Mouse (Mus musculus): ENCODE data around the gene Cfc1.
A peak's percentile ranks its signal among the peaks of the same experiment; 100 is the strongest.

Gene Cfc1

DNA sequence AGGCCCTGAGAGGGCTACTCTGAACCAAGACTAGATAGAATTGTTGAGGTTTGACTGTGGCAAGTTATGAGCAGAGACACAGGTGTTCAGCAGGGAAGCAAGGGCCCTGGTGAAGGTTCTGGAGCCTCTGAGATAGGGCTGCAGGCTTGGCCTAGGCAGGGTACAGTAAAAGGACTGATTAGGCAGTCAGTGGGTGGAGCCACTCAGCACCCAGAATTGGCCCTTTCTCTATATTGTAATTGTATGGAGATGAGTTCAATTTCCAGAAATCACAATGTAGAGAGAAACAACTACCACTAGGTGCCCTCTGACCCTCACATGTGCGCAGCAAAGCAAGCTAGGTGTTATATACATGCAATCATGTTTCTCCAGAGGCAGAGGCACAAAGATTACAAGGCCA is 18.2 kb downstream of the Cfc1 start:
- DNase-seq (ENCODE audit: low spot score in 2 of 2): no peak

DNA sequence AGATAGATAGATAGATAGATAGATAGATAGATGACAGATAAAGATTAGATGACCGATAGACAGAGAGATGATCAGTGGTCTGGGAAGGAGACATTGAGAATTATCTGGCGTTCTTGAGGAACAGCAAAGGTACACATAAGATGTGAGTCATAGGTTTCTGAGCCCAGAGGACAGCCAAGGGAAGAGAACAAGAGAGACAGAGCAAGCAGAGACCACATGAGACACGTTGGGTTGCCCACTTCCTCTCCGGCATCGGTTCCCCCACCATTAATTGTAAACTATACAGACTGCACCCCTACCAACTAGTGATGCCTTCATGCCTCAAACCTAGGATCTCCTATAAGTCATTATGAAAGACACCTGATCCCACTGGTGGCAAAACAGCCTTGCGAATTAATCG is 18.8 kb downstream of the Cfc1 start:
- no peak for DNase-seq (ENCODE audit: low spot score in 2 of 2)

DNA sequence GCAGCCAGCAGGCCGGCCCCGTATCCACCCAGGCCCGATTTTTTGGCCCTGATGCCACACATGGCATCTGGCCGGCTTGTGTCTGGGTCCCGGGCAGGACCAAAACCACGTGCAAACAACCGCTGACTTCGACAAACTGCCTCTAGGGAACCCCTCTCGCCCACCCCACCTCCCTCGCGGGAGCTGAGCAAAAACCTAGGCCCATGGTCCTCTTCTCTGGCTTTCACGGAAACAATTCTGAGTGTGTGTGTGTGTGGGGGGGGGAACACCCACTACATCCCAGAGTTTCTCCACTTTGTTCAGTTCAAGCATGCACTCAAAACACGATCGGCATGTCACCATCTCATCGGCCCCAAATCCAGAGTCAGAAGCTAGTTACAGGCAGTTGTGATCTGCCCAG is 25.4 kb downstream of the Cfc1 start, which contains the start of gene Prss40:
Prss40 (minus strand) TSS at position 101 of the 400 bp plus-strand sequence.
- DNase-seq (ENCODE audit: low spot score in 2 of 2): no peak

DNA sequence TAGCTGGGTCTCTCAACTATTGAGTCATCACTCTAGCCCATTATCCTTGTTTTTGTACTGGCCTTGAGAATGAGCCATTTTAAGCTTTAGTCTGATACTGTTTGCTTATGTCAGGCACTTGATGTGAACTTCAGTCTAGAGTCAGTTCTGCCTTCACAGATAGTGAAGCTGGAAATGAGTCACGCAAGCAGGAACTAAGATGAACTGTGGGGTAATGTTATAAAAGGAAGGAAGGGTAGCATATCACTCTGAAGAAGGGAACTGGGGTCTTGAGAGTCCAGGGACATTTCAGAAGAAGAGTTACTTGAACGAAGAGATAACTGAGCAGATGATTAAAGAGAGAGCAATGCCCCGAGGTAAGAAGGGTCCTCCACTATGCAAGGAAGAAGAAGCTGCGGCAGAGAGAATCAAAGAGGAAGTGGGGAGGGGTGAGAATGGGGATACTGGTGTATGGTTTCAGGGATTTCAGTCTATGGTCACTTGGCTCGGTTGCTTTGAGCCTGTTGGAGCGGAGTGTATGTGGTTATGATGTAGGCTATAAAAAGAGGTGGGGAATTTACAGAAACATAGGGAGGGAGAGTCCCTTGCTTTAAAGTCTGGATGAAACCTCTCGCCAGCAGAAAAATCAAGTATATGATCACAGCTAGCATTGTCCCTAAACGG is 29.1 kb downstream of the Cfc1 start:
- DNase-seq (ENCODE audit: low spot score in 2 of 2): no peak

DNA sequence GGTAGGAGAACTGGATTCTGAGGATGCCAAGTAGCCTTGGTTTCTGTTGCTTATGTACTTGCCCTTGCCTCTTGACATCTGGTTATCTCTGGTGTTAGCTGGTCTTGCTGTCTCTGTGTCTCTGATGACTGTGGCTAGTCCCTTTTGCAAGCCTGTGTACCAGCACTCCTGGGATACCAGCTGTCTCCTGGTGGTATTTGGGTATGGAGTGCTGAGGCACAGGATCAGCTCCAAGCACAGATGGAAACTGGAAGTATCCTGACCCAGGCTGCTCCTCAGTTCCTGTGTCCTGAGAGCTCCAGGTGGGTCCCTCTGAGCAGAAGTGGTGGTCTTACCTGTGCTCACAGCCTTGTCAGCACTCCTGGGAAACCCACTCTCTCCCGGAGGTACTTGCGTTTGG is 32.7 kb downstream of the Cfc1 start:
- DNase-seq (ENCODE audit: low spot score in 2 of 2): no peak

DNA sequence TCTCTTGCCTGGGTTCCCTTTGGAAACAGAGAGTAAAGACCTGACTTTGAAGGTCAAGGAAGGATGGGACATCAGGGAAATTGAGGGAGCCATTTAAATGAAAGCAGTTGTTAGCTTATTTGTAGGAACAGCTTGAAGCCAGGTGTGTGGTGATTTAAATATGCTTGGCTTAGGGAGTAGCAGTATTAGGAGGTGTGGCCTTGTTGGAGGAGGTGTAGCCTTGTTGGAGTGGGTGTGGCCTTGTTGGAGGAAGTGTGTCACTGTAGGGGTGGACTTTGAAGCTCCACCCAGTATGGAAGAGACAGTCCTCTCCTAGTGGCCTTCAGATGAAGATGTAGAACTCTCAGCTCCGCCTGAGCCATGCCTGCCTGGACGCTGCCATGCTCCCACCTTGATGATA is 34.4 kb downstream of the Cfc1 start:
- no peak for DNase-seq (ENCODE audit: low spot score in 2 of 2)

DNA sequence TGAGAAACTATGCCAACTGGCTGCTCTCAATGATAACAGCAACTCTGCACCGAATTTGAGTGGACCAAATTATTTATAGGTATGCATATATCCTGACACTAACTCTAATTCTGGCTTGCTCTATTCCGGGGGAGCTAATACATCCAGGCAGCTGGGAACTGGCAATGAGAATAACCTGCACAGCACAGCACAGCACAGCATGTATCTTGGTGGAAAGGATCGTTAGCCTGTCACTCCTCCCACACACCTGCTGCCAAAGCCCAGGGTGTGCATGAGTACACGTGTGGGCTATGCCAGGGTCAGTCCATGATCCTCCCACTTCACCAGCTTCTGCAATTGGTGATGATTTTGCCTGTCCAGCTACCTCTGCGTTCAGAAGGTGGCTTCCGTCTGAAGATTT is 36.0 kb downstream of the Cfc1 start:
- no peak for DNase-seq (ENCODE audit: low spot score in 2 of 2)

DNA sequence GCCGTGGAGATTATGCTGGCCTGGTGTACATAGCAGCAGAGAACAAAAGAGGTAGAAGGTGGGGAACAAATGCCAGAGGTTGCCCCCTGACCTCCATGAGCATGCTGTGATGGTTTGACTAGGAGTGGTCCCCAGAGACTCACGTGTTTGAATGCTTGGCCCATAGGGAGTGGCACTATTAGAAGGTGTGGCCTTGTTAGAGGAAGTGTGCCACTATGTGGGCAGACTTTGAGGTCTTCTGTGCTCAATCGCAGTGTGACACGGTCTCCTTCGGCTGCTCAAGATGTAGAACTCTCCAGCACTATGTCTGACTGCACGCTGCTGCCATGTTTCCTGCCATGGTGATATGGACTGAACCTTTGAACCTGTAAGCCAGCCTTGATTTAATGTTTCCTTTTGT is 37.8 kb downstream of the Cfc1 start:
- DNase-seq (ENCODE audit: low spot score in 2 of 2): no peak

DNA sequence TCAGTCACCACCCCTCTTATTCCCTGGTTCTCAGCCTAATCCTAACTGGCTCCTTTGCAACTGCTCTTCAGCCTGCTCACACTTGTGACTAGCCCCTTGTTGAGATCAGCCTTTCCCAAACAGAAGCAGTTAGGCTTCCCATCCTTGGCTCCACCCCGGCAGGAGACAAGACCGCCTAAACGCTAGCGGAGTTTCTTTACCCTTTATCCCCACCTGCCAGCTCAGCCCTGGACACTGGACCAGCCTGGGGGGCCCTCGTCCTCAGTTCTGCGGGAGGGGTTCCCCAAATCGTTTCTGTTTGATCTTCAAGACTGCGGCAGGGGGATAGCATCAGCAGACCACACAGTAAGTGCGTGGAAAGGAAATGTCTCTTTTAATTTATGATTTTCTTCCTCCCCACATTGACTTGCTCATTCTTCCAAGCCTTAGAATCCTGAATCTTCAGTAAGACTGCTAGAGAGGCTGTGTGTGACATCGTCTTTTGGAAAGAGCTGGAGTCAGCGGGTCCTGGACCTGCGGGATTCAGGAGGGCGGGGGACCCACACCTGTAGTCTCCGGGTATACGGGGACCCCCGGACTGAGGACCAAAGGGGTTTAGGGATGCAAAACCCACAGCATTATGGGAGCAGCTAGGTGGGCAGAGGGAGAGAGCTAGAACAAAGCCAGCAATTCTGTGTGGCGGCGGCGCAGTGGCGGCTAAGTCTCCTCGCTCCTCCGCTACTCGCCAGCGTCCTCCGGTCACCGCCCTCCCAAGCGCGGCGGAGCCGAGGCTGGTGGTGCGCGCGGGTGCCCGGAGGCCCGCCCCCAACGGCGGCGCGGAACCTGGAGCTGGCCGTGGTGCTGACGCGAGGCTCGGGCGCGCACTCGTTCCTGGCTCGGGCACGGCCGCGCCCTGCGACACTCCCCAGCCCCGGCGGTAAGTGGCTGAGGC is 43.7 kb downstream of the Cfc1 start, which contains the start of gene Amer3:
Amer3 (plus strand) TSS at position 807 of the 931 bp plus-strand sequence.
- DNase-seq (ENCODE audit: low spot score in 2 of 2): peak; percentile 29 to 45

DNA sequence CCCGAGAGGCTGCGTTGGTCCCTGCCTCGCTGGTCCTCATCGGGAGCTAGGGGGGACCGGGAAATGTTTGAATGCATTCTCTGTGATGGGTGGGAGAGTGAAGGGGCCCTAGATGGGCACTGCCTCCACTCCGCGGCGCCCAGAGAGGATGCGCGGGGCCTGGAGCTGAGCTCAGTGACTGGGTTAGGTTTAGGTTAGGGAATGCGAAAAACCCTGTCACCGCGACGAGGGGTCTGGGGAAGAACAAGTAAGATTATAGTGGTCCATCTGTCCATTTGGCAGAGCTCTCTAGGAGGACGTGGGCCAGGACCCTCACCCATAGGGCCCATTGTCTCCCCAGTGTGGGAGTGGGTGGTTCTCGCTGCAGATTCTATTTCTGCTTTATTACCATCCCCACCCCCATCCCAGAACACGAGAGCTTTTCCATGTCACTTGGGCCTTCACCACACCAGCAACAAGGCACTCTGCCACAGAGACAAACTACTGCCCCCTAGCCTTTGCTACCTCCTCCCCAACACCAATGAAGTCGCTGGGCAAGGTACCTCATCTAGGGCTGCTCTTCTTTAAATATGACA is 44.4 kb downstream of the Cfc1 start:
- DNase-seq (ENCODE audit: low spot score in 2 of 2): no peak

DNA sequence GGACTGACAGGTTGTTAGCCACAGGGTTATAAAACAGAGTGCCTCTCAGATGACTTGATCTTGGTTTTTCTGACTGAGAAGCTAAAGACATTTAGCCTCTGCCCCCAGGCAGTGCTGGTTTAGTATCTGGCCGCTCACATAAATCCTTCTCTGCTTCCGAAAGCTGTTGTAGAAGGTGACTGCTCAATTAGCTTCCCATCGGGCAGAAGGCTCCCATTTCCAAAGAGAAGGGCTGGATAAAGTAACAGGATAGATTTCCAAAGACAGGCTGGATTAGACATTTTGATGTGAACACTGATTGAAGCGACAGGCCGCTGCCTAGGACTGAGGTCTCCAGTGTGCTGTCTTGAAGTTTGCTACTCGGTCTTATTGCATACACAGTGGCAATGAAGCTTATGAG is 46.8 kb downstream of the Cfc1 start:
- DNase-seq (ENCODE audit: low spot score in 2 of 2): no peak

DNA sequence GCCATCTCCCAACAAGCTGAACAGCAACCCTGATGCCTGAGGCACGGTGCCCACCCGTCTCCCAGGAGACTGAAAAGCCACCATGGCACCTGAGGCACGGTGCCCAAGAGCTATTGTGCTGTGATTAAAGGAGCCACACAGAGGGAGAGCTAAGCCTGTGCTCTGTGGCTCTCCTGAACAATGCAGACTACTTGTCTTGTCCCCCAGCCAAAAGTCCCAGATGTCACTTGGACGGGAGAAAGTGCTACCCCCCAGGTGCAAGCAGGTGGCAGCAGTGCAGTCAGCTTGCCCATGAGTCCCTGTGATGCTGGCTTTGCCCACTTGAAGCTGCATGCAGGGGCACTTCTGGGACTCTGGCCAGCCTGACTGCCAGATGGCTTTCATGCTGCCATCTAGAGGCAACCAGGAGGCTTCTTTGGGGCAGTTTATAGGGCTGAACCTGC is 48.4 kb downstream of the Cfc1 start:
- no peak for DNase-seq (ENCODE audit: low spot score in 2 of 2)

DNA sequence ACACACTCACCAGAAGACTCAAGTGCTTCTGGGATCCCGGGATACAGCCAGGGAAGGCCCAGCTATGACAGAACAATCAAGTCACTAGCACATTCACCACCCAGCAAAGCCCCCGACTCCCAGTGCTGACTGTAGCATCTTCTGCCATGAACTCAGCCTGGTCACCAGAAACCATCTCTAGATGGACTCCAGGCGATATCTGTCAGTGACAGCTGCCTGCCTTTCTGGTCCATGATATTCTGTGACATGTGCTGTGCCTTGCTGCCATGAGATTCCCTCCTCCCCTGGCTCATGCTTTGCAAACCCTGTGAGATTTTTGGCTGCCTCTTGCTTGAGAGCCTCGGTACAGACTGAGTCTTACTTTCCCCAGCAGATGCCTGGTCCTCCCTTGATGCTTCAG is 49.3 kb downstream of the Cfc1 start:
- DNase-seq (ENCODE audit: low spot score in 2 of 2): no peak

DNA sequence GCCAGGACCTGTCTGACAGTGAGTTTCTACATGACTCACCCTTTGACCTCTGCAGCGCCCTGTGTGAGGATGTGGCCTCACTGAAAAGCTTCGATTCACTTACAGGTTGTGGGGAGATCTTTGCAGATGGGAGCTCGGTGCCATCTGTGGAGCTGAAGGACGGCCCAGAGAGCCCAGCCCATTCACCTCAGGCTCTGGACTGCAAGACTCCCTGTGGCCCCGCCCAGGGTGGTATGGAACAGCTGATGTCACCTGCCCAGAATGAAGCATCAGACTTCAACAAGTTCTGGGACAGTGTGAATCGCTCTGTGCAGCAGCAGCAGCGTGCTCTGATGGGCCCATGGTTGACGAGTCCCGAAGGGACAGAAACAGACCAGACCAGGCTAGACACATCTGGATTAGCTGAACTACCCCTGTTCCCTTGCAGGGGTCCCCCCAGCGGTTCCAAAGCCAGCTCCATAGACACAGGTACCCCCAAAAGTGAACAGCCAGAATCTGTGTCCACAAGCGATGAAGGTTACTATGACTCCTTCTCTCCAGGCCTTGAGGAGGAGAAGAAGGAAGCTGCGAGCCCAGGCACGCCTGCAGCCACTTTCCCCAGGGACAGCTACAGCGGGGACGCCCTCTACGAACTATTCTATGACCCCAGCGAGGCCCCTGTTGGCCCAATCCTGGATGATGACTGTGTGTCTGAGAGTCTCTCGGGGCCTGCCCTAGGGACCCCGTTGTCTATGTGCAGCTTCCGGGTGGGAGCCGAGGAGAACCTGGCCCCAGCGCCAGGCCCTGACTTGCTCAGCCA is 52.0 kb downstream of the Cfc1 start:
- DNase-seq (ENCODE audit: low spot score in 2 of 2): no peak
